Mouse (Mus musculus) mammary gland, adult 2 months (tissue): ENCODE results near the gene Hrct1. TPM values are rescaled to one million over a fixed set of nuclear protein-coding genes. Genes with fewer than 3 reads are reported as not detected.

Experiments used
- polyA plus RNA-seq: library from polyadenylated mRNA; depleted of rRNA; stranded (reverse); fragments of >200 nt; gene quantifications from 2 replicates; pipeline ENCODE4 v1.2.3, GENCODE M21; 2012; ENCODE audit warnings: low replicate concordance; rRNA removed

Gene Hrct1
- polyA plus RNA-seq = 21.9 and 24.8 TPM in 2 replicates

GRCm38 (mm10) chr4:43726995-43727394, at the start of gene Hrct1:
TSS of gene Hrct1 (plus strand) at chr4:43727188.

DNA sequence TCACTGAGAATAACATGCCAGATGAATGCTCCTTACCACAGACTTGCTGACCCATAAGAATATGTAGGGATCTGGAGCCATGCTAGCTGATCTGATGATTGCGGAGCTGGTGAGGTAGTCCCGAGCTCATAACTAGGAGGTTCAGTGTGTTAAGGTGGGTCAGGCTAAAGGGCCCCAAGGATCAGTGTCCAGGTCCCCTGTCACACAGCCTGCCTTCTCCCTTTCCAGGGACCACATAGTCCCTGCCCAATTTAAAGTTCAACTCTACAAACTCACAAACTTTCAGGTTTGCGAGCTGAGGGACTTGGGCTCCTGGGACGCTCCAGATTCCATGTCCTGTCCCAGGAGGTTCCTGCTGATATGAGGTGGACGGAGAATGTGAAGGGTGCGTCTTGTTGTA, 26.3 kb upstream of the Hrct1 start, which contains the start of gene Olfr70:
Olfr70 (minus strand) TSS at position 101 of the 400 bp plus-strand sequence.

DNA sequence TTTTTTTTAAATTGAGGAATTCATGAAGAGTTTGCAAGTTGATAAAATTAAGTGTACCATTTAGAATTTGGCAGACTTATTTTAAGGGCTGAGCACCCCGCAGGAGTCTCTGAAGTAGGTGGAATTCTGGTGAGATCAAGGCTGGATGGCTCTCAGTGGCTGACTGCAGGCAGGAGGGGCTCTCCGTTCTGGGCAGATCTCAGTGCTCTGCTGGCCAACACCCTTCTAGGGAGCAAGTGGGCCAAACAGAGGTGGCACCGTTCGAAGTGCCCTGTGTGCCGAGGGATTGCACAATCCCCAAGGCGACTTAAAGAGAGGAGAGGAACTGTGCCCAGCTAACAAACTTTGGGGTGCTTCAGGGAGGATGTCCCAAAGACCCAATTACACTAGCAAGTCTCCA, 17.1 kb upstream of the Hrct1 start, which contains the start of gene Olfr71:
Olfr71 (minus strand) TSS at position 387 of the 400 bp plus-strand sequence.

GRCm38 (mm10) chr4:43729794-43730550, 3.0 kb downstream of the Hrct1 start, which contains the start of gene Spaar:
TSS of gene Spaar (plus strand) at chr4:43730034.

GRCm38 (mm10) chr4:43770909-43771308, 43.9 kb downstream of the Hrct1 start, which contains the start of gene Olfr159:
TSS of gene Olfr159 (minus strand) at chr4:43771009.

Other genes with a start within 250 kb of the Hrct1 start
- gene Sit1, start 243.5 kb upstream of the Hrct1 start, polyA plus RNA-seq = 9.2 and 21.2 TPM in 2 replicates
- 62.5 and 267 TPM in 2 replicates for gene Ccdc107, start 234.3 kb upstream of the Hrct1 start, polyA plus RNA-seq
- gene Arhgef39, start 227.5 kb upstream of the Hrct1 start, polyA plus RNA-seq = 4.4 and 4.8 TPM in 2 replicates
- 0.78 and 1.5 TPM in 2 replicates for gene Car9, start 220.2 kb upstream of the Hrct1 start, polyA plus RNA-seq
- 23.0 and 770 TPM in 2 replicates for gene Tpm2, start 203.4 kb upstream of the Hrct1 start, polyA plus RNA-seq
- gene Creb3, start 164.9 kb upstream of the Hrct1 start, polyA plus RNA-seq = 75.4 and 91.4 TPM in 2 replicates
- gene Tln1, start 164.5 kb upstream of the Hrct1 start, polyA plus RNA-seq = 101 and 163 TPM in 2 replicates
- 60.7 and 68.0 TPM in 2 replicates for gene Rgp1, start 148.5 kb upstream of the Hrct1 start, polyA plus RNA-seq
- 22.0 and 23.6 TPM in 2 replicates for gene Gba2, start 148.3 kb upstream of the Hrct1 start, polyA plus RNA-seq
- 0.74 and 1.1 TPM in 2 replicates for gene Msmp, start 142.7 kb upstream of the Hrct1 start, polyA plus RNA-seq
- gene Npr2, start 95.3 kb upstream of the Hrct1 start, polyA plus RNA-seq = 42.2 and 51.5 TPM in 2 replicates
- gene Spag8, start 73.6 kb upstream of the Hrct1 start, polyA plus RNA-seq = 0.92 and 1.7 TPM in 2 replicates
- 87.4 and 136 TPM in 2 replicates for gene Hint2, start 70.7 kb upstream of the Hrct1 start, polyA plus RNA-seq
- 12.3 and 18.7 TPM in 2 replicates for gene Tmem8b, start 58.2 kb upstream of the Hrct1 start, polyA plus RNA-seq
- 0.02 and 0.09 TPM in 2 replicates for gene Fam221b, start 58.0 kb upstream of the Hrct1 start, polyA plus RNA-seq
- not detected in 2 replicates for gene Olfr70, start 26.4 kb upstream of the Hrct1 start, polyA plus RNA-seq
- not detected in 2 replicates for gene Olfr71, start 16.9 kb upstream of the Hrct1 start, polyA plus RNA-seq
- 5.1 and 8.1 TPM in 2 replicates for gene Spaar, start 2.8 kb downstream of the Hrct1 start, polyA plus RNA-seq
- 0.14 TPM in 1 of 2 replicates, not detected in the other for gene Olfr159, start 43.8 kb downstream of the Hrct1 start, polyA plus RNA-seq
- gene Olfr156, start 96.7 kb downstream of the Hrct1 start, polyA plus RNA-seq = 0.10 TPM in 1 of 2 replicates, not detected in the other
- gene Olfr157, start 113.0 kb downstream of the Hrct1 start, polyA plus RNA-seq = not detected in 2 replicates
- gene Olfr155, start 124.4 kb downstream of the Hrct1 start, polyA plus RNA-seq = not detected in 2 replicates
- 21.4 and 25.5 TPM in 2 replicates for gene Reck, start 148.3 kb downstream of the Hrct1 start, polyA plus RNA-seq
- gene Glipr2, start 230.2 kb downstream of the Hrct1 start, polyA plus RNA-seq = 20.5 and 26.7 TPM in 2 replicates